Mouse (Mus musculus) layer of hippocampus, adult 9-11 months (tissue): ENCODE measurements at regions not wholly inside any gene's neighbourhood (a gene's known extent, or its start where the extent isn't known, plus 50 kb on each side); places are given as distances from the start of the nearest gene placed in this dataset.
A peak's percentile ranks its signal among the peaks of the same experiment; 100 is the strongest.
"Not testable (repeated sequence)": the region's sequence is repeated elsewhere in the genome, so short reads cannot be mapped to it uniquely, and the experiment has no call there.

ENCODE experiments used
- DNase-seq: peaks from one replicate; pipeline ENCODE4 v3.0.0; 2022

DNA sequence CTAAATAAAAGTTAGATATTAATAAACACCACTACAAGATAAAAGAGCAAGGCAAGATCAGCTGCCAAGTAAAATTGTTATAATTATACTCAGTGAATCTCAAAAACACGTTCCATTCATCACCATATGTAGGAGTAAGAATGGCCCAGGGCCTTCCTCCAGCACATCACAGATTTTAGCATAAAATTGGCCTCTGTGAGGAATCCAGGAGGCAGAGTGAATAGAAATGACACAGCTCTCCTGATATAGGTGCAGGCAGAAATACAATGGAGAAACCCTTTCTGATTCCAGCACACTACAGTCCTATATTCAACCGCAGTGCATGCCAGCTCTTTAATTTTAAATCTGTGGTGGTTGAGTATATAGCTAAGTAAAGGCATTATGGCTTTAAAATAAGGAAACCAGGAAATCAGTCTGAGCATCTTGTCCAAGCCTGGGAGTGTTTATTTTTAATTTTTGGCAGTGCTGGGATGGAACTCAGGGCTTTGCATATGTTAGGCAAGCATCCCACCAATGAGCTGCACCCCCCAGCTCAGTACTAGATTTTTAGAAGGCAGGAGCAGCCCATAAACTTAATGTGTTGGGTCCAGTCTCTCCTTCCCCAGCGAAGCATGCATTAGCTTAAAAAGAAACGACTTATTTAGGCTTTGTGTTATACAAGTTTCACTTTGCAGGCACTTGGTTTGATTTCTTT is 158.3 kb upstream of the Ptprz1 start:
- no peak for DNase-seq

- DNase-seq: no peak
These were observed 159.0 kb upstream of the Ptprz1 start for GRCm38 (mm10) chr6:22716144-22716856.

DNA sequence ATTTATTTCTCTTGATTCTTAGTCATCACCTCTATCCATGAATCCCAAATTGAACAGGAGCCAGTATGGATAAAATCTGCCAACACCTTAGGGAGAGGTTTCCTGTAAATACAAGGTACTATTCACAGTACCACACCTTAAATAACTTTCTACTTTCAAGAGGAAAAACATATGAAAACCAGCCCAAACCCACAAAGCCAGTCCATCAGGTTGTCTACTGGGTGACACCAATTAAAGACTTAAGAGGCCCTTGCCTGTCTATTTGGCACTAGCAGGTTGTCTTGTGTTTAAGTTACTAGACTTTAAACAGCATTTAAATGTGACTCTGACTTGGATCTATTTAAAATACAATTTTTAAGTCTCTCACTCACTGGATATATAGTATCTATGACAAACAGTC is 177.1 kb upstream of the Ptprz1 start:
- no peak for DNase-seq

GRCm38 (mm10) chr6:22688678-22689126 is 186.6 kb upstream of the Ptprz1 start:
- no peak for DNase-seq

DNA sequence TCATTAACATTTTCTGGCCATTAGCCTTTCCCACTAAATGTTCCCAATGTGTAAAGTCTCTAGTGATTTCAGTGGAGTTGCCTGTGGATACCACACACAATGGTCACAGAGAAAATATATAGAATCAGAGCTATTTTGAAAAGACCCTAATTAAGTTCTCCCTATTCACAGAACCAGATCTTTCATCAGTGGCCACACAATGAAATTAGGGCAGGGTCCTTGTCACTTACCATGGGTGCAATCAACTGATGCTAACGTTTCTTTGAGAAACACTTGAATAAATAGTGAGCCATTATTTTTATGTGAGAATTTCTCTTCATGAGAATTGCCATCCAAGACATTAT is 200.7 kb upstream of the Ptprz1 start:
- DNase-seq: no peak

- DNase-seq: no peak
These were observed 201.2 kb upstream of the Ptprz1 start for GRCm38 (mm10) chr6:22673919-22674585.

DNA sequence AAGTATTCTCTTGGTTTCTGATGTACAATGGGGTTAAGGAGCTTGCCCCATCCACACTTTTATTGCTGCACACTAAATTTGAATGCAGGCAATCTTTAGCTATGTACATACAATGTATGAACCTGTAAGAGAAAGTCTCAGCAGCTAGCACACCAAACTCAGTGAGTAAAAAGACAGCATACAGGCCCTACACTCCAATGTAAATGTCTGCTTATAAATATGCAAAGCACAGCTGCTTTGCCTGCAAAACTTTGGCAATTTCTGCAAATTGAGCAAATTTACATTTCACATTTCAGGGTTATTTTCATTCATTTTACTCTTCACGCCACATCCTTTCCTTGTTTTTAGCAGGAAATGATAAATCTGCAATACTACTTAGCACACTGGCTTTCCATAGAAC is 203.8 kb upstream of the Ptprz1 start:
- no peak for DNase-seq

GRCm38 (mm10) chr6:22668190-22668975 is 206.9 kb upstream of the Ptprz1 start:
- DNase-seq: no peak

- not testable (repeated sequence) for DNase-seq
These were observed 217.9 kb upstream of the Ptprz1 start for GRCm38 (mm10) chr6:22657401-22657800.

DNA sequence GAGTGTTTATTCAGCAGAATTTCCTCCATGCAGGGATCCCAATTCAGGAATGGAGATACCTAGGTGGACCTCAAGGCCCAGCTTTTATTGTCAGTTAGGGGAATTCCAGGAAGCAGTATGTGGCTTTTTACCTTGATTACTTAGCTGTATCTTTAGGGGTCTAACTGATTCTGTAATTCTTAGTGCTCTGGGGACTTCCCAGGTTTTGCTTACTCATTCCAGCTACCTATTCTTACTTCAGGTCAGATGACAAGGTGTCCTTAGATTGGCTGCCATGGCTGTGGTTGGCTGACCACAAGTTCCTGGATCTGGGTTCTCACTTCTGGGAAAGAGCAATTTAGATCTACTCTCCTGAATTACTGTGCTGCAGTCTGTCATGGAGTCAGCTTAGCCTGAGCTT is 235.2 kb upstream of the Ptprz1 start:
- DNase-seq: no peak

DNA sequence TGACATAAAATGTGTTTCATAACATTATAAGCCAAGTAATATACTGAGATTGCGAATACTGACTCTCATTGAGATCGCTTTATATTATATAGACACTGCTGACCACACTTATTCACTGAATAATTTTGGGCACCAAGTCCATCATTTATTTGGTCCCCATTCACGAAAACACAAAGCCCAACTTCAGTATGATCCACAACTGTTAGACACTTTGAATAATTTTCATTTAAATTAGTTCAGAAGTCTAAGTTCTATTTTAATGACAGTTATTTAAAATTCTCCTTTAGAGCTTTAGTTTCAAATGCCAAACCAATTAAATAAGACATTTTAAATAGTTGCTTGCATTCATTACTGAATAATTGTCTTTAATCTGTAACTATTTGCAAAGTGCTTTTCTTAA is 240.2 kb upstream of the Ptprz1 start:
- no peak for DNase-seq

GRCm38 (mm10) chr6:22634740-22635139 is 240.6 kb upstream of the Ptprz1 start:
- no peak for DNase-seq

GRCm38 (mm10) chr6:22591592-22591991 is 235.5 kb upstream of the Fam3c start:
- DNase-seq: no peak

GRCm38 (mm10) chr6:22584851-22585250 is 228.8 kb upstream of the Fam3c start:
- no peak for DNase-seq

DNA sequence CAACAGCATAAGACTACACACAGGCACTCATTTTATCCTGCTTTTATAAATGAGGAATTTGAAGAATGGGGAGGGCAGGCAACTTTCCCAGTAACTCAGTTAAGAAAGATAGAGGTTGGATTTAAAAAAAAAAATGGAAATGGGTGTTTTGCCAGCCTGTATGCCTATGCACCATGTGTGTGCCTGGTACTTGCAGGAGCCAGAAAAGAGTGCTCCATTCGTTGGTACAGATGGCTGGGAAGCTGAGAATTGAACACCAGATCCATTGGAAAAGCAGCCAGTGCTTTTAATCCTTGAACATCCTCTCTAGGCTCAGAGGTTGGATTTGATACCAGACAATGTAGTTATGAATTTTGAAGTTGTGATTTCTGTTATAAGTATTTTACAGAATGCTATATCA is 216.9 kb upstream of the Fam3c start:
- DNase-seq: no peak

DNA sequence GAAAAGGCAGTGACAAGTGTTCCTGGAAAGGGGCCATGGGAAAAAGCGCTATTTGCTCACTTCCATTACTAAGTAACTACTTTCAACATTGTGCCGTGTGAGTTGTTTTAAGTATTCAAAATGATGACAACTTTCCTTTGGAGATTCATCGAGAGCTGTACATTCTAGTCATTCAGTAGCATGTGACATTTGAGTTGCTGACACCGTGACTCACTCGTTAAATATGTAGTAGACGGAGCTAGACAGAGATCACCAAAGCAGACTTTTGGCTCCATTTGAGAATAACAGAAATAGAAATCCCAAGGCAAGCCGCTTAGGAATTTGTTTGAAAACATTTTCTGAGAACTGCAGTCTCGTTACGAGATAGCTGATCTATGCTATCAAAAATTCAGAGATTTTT is 211.8 kb upstream of the Fam3c start:
- DNase-seq: no peak

DNA sequence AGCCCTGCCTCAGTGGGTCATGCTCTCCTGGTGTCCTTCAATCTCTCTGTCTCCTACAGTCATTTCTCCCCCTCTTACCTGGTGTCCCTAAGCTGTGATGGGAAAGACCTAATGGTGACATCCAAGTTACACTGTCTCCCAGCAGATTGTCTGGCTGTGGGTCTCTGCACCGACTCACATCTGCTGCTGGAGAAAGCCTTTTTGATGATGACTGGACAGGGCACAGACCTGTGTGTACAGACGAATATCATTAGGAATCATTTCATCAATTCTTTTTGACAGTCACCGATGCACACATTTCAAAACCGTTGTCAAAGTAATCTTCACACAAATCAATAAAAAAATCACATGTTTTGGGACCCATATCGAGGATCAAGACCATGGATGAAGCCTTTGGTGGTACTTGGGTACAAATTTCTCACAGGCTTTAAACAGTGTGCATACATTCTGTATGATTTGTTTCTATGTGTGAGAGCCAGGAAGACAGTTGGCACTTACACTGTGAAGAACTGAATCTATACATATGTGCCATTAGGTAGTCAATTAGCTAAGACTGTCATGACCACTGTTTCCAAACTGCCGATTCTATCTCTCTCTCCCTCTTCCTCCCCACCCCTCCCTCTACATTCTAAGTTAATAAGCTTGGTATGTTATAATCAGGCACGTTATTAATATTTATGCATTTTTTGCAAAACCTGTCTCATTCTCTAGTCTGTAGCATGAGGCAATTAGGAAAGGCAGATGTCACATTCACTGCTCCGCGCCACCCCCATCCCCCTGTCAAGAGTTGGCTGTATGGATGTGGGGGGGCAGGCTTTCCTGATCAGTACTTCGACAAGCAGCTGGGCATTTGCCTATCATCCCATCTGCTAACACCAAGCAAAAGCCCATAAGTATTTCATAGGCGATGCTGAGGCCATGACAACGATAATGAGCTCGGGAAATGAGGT is 192.5 kb upstream of the Fam3c start:
- peak; percentile 48 for DNase-seq

DNA sequence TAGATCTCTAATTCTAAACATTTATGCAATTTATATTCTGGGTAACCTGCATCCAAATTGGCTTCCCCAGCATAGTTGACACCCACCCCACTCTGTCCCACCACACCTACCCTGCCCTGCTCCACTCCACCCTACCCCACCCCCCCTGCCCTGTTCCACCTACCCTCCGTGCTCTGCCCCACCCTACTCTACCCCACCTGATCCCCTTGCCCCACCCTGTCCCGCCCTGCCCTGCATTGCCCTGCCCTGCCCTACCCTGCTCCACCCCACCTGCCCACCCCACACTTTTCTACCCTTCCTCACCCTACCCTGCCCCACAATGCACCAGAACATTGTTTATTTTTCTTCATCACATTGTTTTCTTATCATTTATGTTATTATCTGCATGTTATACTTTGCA is 185.6 kb upstream of the Fam3c start:
- no peak for DNase-seq

- DNase-seq: no peak
These were observed 182.2 kb upstream of the Fam3c start for GRCm38 (mm10) chr6:22538254-22538653.

GRCm38 (mm10) chr6:22524384-22524783 is 168.3 kb upstream of the Fam3c start:
- no peak for DNase-seq

DNA sequence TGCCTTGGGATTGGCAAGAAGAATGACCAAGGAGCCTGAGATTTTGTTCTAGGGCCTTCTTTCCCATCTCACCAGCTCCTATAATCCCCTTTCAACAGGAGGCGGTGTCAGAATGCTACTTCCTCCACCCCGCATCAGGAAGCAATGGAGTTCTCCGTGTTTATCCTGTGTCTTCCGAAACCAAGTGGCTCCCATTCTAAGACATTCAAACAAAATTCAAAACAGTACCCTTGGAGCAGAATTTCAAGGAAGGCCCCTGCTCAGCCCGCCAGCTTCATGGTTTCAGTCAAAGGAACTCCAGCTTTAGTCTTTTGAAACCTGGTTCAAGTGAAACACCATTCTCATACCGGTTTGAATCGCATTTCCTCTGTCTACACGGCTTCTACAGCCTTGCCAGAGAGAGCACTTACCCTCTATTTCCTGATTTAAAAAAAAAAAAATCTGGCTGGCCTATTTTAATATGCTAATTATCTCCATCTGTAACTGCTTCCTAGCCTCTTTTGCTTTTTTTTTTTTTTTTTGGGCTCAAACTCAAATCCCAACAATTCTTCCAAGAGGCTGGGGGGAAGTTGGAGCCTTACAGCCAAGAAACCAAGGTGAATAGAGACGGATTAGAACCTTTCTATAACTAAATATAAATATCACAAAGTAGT is 167.7 kb upstream of the Fam3c start:
- no peak for DNase-seq

GRCm38 (mm10) chr6:22506871-22507270 is 150.8 kb upstream of the Fam3c start:
- DNase-seq: no peak
